Mouse (Mus musculus): ENCODE data around the gene Ccdc14.
"Not testable (repeated sequence)": the region's sequence is repeated elsewhere in the genome, so short reads cannot be mapped to it uniquely, and the experiment has no call there.

Ccdc14 gene

GRCm38 (mm10) chr16:34690334-34691144 is at the start of gene Ccdc14:
Ccdc14 (plus strand) TSS chr16:34690616.
- DNase-seq (ENCODE audit: low read depth) = peak; percentile 94

GRCm38 (mm10) chr16:34643511-34644259 is 46.7 kb upstream of the Ccdc14 start:
- DNase-seq (ENCODE audit: low read depth) = peak; percentile 80

- no peak for DNase-seq (ENCODE audit: low read depth)
These were observed 40.8 kb upstream of the Ccdc14 start, which contains the start of gene Ropn1 for GRCm38 (mm10) chr16:34649621-34650020. Ropn1 (plus strand) TSS chr16:34649921.

- no peak for DNase-seq (ENCODE audit: low read depth)
These were observed 37.4 kb upstream of the Ccdc14 start for GRCm38 (mm10) chr16:34653023-34653422.

- not testable (repeated sequence) for DNase-seq (ENCODE audit: low read depth)
These were observed 32.9 kb upstream of the Ccdc14 start for GRCm38 (mm10) chr16:34657566-34657965.

- DNase-seq (ENCODE audit: low read depth) = no peak
These were observed 32.4 kb upstream of the Ccdc14 start for GRCm38 (mm10) chr16:34657983-34658382.

- no peak for DNase-seq (ENCODE audit: low read depth)
These were observed 32.0 kb upstream of the Ccdc14 start for GRCm38 (mm10) chr16:34658388-34658787.

GRCm38 (mm10) chr16:34664553-34664952 is 25.9 kb upstream of the Ccdc14 start:
- DNase-seq (ENCODE audit: low read depth) = no peak

GRCm38 (mm10) chr16:34667031-34667726 is 23.2 kb upstream of the Ccdc14 start:
- peak; percentile 34 for DNase-seq (ENCODE audit: low read depth)

- DNase-seq (ENCODE audit: low read depth) = no peak
These were observed 22.1 kb upstream of the Ccdc14 start for GRCm38 (mm10) chr16:34668341-34668740.

- DNase-seq (ENCODE audit: low read depth) = no peak
These were observed 18.4 kb upstream of the Ccdc14 start for GRCm38 (mm10) chr16:34671966-34672365.

GRCm38 (mm10) chr16:34672822-34673221 is 17.6 kb upstream of the Ccdc14 start:
- DNase-seq (ENCODE audit: low read depth) = peak; percentile 5

- DNase-seq (ENCODE audit: low read depth) = no peak
These were observed 16.1 kb upstream of the Ccdc14 start for GRCm38 (mm10) chr16:34674365-34674764.

- DNase-seq (ENCODE audit: low read depth) = no peak
These were observed 8.6 kb upstream of the Ccdc14 start for GRCm38 (mm10) chr16:34681823-34682222.

- no peak for DNase-seq (ENCODE audit: low read depth)
These were observed 537 bp upstream of the Ccdc14 start for GRCm38 (mm10) chr16:34689879-34690278.

- peak; percentile 56 for DNase-seq (ENCODE audit: low read depth)
These were observed 740 bp downstream of the Ccdc14 start for GRCm38 (mm10) chr16:34691156-34691555.

- DNase-seq (ENCODE audit: low read depth) = no peak
These were observed 4.1 kb downstream of the Ccdc14 start for GRCm38 (mm10) chr16:34694477-34694876.

- not testable (repeated sequence) for DNase-seq (ENCODE audit: low read depth)
These were observed 8.3 kb downstream of the Ccdc14 start for GRCm38 (mm10) chr16:34698721-34699120.

- DNase-seq (ENCODE audit: low read depth) = peak; percentile 91
These were observed 9.9 kb downstream of the Ccdc14 start for GRCm38 (mm10) chr16:34700165-34700827.

- DNase-seq (ENCODE audit: low read depth) = no peak
These were observed 10.4 kb downstream of the Ccdc14 start for GRCm38 (mm10) chr16:34700828-34701216.

- no peak for DNase-seq (ENCODE audit: low read depth)
These were observed 15.6 kb downstream of the Ccdc14 start for GRCm38 (mm10) chr16:34706019-34706418.

- DNase-seq (ENCODE audit: low read depth) = no peak
These were observed 16.1 kb downstream of the Ccdc14 start for GRCm38 (mm10) chr16:34706487-34706946.

Data from NIH3T3 (cell line).